Mouse (Mus musculus): ENCODE data around the gene Zmpste24. TPM values are rescaled to one million over a fixed set of nuclear protein-coding genes. Genes with fewer than 3 reads are reported as not detected.

The Zmpste24 gene
- total RNA-seq, 2 experiments from 2014 or later = 16.1 to 17.2 TPM

Other genes starting within 250 kb of the Zmpste24 start
- gene Rims3, start 243.4 kb downstream of the Zmpste24 start, total RNA-seq (2021) = under 1 TPM in 1 of 2 experiments, not detected in 1; 0.03 TPM
- 1 to 10 TPM; 1.5 to 2.2 TPM for gene Exo5, start 173.2 kb downstream of the Zmpste24 start, total RNA-seq (2021)
- under 1 TPM; 0.38 to 0.48 TPM for gene Zfp69, start 146.5 kb downstream of the Zmpste24 start, total RNA-seq (2021)
- 10 to 100 TPM; 14.5 to 15.9 TPM for gene Smap2, start 81.0 kb downstream of the Zmpste24 start, total RNA-seq (2021)
- under 1 TPM; 0.40 to 0.41 TPM for gene Col9a2, start 58.9 kb downstream of the Zmpste24 start, total RNA-seq (2021)
- not detected for gene Tmco2, start 11.0 kb upstream of the Zmpste24 start, total RNA-seq (2021)
- 1 to 10 TPM; 6.9 to 7.4 TPM for gene Rlf, start 116.8 kb upstream of the Zmpste24 start, total RNA-seq (2021)
- not detected for gene Gm12888, start 226.7 kb upstream of the Zmpste24 start, total RNA-seq (2021)